Mouse (Mus musculus): Measurements from ENCODE around the gene Tmtc4.

GRCm38 (mm10) chr14:122997465-122997864 is 13.6 kb upstream of the Tmtc4 start:
- peak; percentile 74 for TF ChIP-seq IRF4 (IDR thresholded peaks at IDR 0.05; ENCODE audit: low read depth, low read length)
- TF ChIP-seq CTCF (conservative IDR thresholded peaks at IDR 0.05 in 1 of 2, IDR thresholded peaks at IDR 0.05 in 1 of 2; ENCODE audit: low read depth in 2 of 2, low read length in 2 of 2): no peak

Measured in CH12.LX (cell line).